Mouse (Mus musculus) E14TG2a.4 (cell line): Measurements from ENCODE around the gene Ccdc85b.
"Not testable (repeated sequence)": the region's sequence is repeated elsewhere in the genome, so short reads cannot be mapped to it uniquely, and the experiment has no call there.

Experiments
- H3K27me3 ChIP-seq: 2 replicates; pipeline ENCODE4 v1.6.1; 2014; ENCODE audit warnings: low read length, control low read depth; ENCODE audit not compliant: insufficient read depth
- H3K36me3 ChIP-seq: 2 replicates; pipeline ENCODE4 v1.6.1; 2014; ENCODE audit warnings: low read length, control low read depth; ENCODE audit not compliant: insufficient read depth
- H3K4me1 ChIP-seq: replicated peaks from 2 replicates; pipeline ENCODE4 v1.6.1; 2014; ENCODE audit warnings: low read depth, low read length, control low read depth
- H3K4me3 ChIP-seq: replicated peaks from 2 replicates; pipeline ENCODE4 v1.5.1; 2014; ENCODE audit warnings: mild to moderate bottlenecking, low read length
- H3K9me3 ChIP-seq: 2 replicates; pipeline ENCODE4 v1.6.1; 2014; ENCODE audit warnings: low read length, control low read depth
- CTCF ChIP-seq: conservative IDR thresholded peaks from 2 replicates; pipeline ENCODE4 v1.5.1; 2014; ENCODE audit warnings: low read length
- NANOG ChIP-seq: IDR thresholded peaks from 2 replicates; pipeline ENCODE4 v1.6.1; 2014; ENCODE audit warnings: borderline replicate concordance, low read length, mixed read lengths
- POU5F1 ChIP-seq: IDR thresholded peaks from 2 replicates; pipeline ENCODE4 v1.6.1; 2014; ENCODE audit warnings: low read length, borderline replicate concordance

Gene Ccdc85b

GRCm38 (mm10) chr19:5408057-5409001, 49.4 kb downstream of the Ccdc85b start:
- Histone ChIP-seq H3K27me3 (no peaks in the 10 kb centered on the region), H3K4me1 (peaks cover 48% of the 10 kb centered on the region), H3K4me3 (0 out of 2 replicates have a peak overlapping the region, but pooled peaks have one; percentile 17), H3K36me3 (no peaks in the 10 kb centered on the region), H3K9me3 (no peaks in the 10 kb centered on the region)
- TF ChIP-seq NANOG (no peak), CTCF (no peak), POU5F1 (no peak)

GRCm38 (mm10) chr19:5407133-5407532, 50.6 kb downstream of the Ccdc85b start:
- H3K4me3 ChIP-seq: peak overlapping the region; percentile 80
- peaks cover 48% of the 10 kb centered on the region for H3K4me1 ChIP-seq
- TF ChIP-seq POU5F1 (no peak), NANOG (no peak), CTCF (peak; percentile 51)
- H3K36me3 ChIP-seq: no peaks in the 10 kb centered on the region
- no peaks in the 10 kb centered on the region for H3K9me3 ChIP-seq
- H3K27me3 ChIP-seq: no peaks in the 10 kb centered on the region

- H3K4me1 ChIP-seq: peaks cover 43% of the 10 kb centered on the region
- peak overlapping the region; percentile 80 for H3K4me3 ChIP-seq
- not testable (repeated sequence) for H3K27me3 ChIP-seq, H3K9me3 ChIP-seq, H3K36me3 ChIP-seq
Measured at GRCm38 (mm10) chr19:5406531-5407126, 51.1 kb downstream of the Ccdc85b start.

- Histone ChIP-seq H3K9me3 (no peaks in the 10 kb centered on the region), H3K36me3 (no peaks in the 10 kb centered on the region), H3K27me3 (no peaks in the 10 kb centered on the region), H3K4me3 (peak overlapping the region; percentile 65), H3K4me1 (peaks cover 45% of the 10 kb centered on the region)
- no peak for TF ChIP-seq NANOG
- no peak for TF ChIP-seq CTCF
- TF ChIP-seq POU5F1: no peak
Measured at GRCm38 (mm10) chr19:5405924-5406323, 51.8 kb downstream of the Ccdc85b start.
